Mouse (Mus musculus): ENCODE measurements around the gene Zdhhc17.

DNA sequence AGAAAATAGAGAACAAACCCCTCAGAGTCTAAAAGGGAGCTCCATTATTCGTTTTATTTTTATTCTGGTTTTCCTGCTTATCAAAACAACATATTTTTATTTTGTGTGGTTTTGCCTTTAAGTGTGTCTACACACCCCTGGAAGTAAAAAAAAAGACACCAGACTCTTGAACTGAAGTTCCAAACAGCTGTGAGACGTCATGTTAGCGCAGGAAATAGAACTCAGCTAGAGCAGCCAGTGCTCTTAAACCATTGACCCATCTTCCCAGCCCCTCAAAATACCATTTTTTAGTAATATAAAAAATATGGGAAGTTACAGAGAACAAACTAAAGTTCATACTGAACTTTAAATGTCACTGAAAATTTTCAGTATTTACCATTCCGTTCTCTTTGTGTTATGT, 40.6 kb upstream of the Zdhhc17 start:
- TF ChIP-seq ZC3H11A (IDR thresholded peaks at IDR 0.05; ENCODE audit: low read depth, low read length) (no peak), MAZ (IDR thresholded peaks at IDR 0.05; ENCODE audit: low read depth, low read length) (no peak), POLR2AphosphoS2 (IDR thresholded peaks at IDR 0.05; ENCODE audit: low read depth, low read length) (no peak), CHD2 (IDR thresholded peaks at IDR 0.05; ENCODE audit: low read length) (no peak), JUND (conservative IDR thresholded peaks at IDR 0.05; ENCODE audit: low read depth, low read length) (no peak), KAT2A (IDR thresholded peaks at IDR 0.05; ENCODE audit: insufficient replicate concordance, low read length) (no peak)
